Mouse (Mus musculus): ENCODE measurements around the gene Rbm43. TPM values are rescaled to one million over a fixed set of nuclear protein-coding genes. Genes with fewer than 3 reads are reported as not detected.

The Rbm43 gene
- 10 to 100 TPM; 15.2 to 16.5 TPM for total RNA-seq (2021)

GRCm38 (mm10) chr2:51934574-51935334 lies at the start of gene Rbm43:
Gene Rbm43, minus strand, starts transcription at chr2:51935163.
- intact Hi-C loops (cut with DNase I), result loop anchor here (1.0 kb wide), 1 partner anchor 138 kb away; the partner anchor contains the start of gene Rif1
- peak; percentile 67 to 74 for DNase-seq (ENCODE audit: low spot score in 2 of 2)

- no peak for DNase-seq (ENCODE audit: low spot score in 2 of 2)
- intact Hi-C loops (cut with DNase I), result no loop called here
Observed at GRCm38 (mm10) chr2:51982288-51982687, 47.3 kb upstream of the Rbm43 start.

GRCm38 (mm10) chr2:51981630-51982029 lies 46.7 kb upstream of the Rbm43 start:
- intact Hi-C loops (cut with DNase I), result no loop called here
- DNase-seq (ENCODE audit: low spot score in 2 of 2), result no peak

GRCm38 (mm10) chr2:51973410-51973968 lies 38.5 kb upstream of the Rbm43 start, which contains the start of gene Nmi:
Gene Nmi, minus strand, starts transcription at chr2:51973494.
- peak in 1 of 2 experiments; percentile 36 for DNase-seq (ENCODE audit: low spot score in 2 of 2)
- intact Hi-C loops (cut with DNase I), result loop anchor here (2.0 kb wide), 1 partner anchor 101 kb away; no protein-coding TSS in a partner anchor

GRCm38 (mm10) chr2:51972641-51973409 lies 37.9 kb upstream of the Rbm43 start:
- intact Hi-C loops (cut with DNase I), result loop anchor here (2.0 kb wide), 1 partner anchor 102 kb away; no protein-coding TSS in a partner anchor
- DNase-seq (ENCODE audit: low spot score in 2 of 2), result peak; percentile 10 to 13

- DNase-seq (ENCODE audit: low spot score in 2 of 2), result no peak
- intact Hi-C loops (cut with DNase I), result loop anchor here (2.0 kb wide), 1 partner anchor 103 kb away; no protein-coding TSS in a partner anchor
Observed at GRCm38 (mm10) chr2:51972142-51972541, 37.2 kb upstream of the Rbm43 start.

- intact Hi-C loops (cut with DNase I), result no loop called here
- DNase-seq (ENCODE audit: low spot score in 2 of 2), result no peak
Observed at GRCm38 (mm10) chr2:51970897-51971296, 35.9 kb upstream of the Rbm43 start.

- no peak for DNase-seq (ENCODE audit: low spot score in 2 of 2)
- intact Hi-C loops (cut with DNase I), result no loop called here
Observed at GRCm38 (mm10) chr2:51967288-51967687, 32.3 kb upstream of the Rbm43 start.

GRCm38 (mm10) chr2:51953648-51954204 lies 18.8 kb upstream of the Rbm43 start:
- no peak for DNase-seq (ENCODE audit: low spot score in 2 of 2)
- intact Hi-C loops (cut with DNase I), result no loop called here

- DNase-seq (ENCODE audit: low spot score in 2 of 2), result no peak
- intact Hi-C loops (cut with DNase I), result no loop called here
Observed at GRCm38 (mm10) chr2:51950876-51951275, 15.9 kb upstream of the Rbm43 start.

- intact Hi-C loops (cut with DNase I), result no loop called here
Observed at GRCm38 (mm10) chr2:51948105-51948830, 13.3 kb upstream of the Rbm43 start.

GRCm38 (mm10) chr2:51945812-51946211 lies 10.8 kb upstream of the Rbm43 start:
- intact Hi-C loops (cut with DNase I), result no loop called here
- no peak for DNase-seq (ENCODE audit: low spot score in 2 of 2)

More at GRCm38 (mm10) chr2:51948105-51948830, 13.3 kb upstream of the Rbm43 start:
- no peak for DNase-seq (ENCODE audit: low spot score in 2 of 2)

- DNase-seq (ENCODE audit: low spot score in 2 of 2), result no peak
- intact Hi-C loops (cut with DNase I), result no loop called here
Observed at GRCm38 (mm10) chr2:51941832-51942231, 6.9 kb upstream of the Rbm43 start.

- DNase-seq (ENCODE audit: low spot score in 2 of 2), result no peak
- intact Hi-C loops (cut with DNase I), result no loop called here
Observed at GRCm38 (mm10) chr2:51938750-51939149, 3.8 kb upstream of the Rbm43 start.

GRCm38 (mm10) chr2:51937004-51937403 lies 2.0 kb upstream of the Rbm43 start:
- intact Hi-C loops (cut with DNase I), result no loop called here
- DNase-seq (ENCODE audit: low spot score in 2 of 2), result no peak

GRCm38 (mm10) chr2:51936585-51936984 lies 1.6 kb upstream of the Rbm43 start:
- DNase-seq (ENCODE audit: low spot score in 2 of 2), result no peak
- intact Hi-C loops (cut with DNase I), result no loop called here

GRCm38 (mm10) chr2:51935921-51936320 lies 958 bp upstream of the Rbm43 start:
- no peak for DNase-seq (ENCODE audit: low spot score in 2 of 2)
- intact Hi-C loops (cut with DNase I), result loop anchor here (1.0 kb wide), 1 partner anchor 136 kb away; the partner anchor contains the start of gene Rif1

- intact Hi-C loops (cut with DNase I), result no loop called here
- no peak for DNase-seq (ENCODE audit: low spot score in 2 of 2)
Observed at GRCm38 (mm10) chr2:51933341-51934134, 1.4 kb downstream of the Rbm43 start.

Measured in left cerebral cortex, postnatal 25 days (tissue).